Mouse (Mus musculus): Measurements from ENCODE around the gene Krt42. TPM values are rescaled to one million over a fixed set of nuclear protein-coding genes. Genes with fewer than 3 reads are reported as not detected.

Krt42 gene
- polyA plus RNA-seq, 1 experiment, result 0.08 TPM

DNA sequence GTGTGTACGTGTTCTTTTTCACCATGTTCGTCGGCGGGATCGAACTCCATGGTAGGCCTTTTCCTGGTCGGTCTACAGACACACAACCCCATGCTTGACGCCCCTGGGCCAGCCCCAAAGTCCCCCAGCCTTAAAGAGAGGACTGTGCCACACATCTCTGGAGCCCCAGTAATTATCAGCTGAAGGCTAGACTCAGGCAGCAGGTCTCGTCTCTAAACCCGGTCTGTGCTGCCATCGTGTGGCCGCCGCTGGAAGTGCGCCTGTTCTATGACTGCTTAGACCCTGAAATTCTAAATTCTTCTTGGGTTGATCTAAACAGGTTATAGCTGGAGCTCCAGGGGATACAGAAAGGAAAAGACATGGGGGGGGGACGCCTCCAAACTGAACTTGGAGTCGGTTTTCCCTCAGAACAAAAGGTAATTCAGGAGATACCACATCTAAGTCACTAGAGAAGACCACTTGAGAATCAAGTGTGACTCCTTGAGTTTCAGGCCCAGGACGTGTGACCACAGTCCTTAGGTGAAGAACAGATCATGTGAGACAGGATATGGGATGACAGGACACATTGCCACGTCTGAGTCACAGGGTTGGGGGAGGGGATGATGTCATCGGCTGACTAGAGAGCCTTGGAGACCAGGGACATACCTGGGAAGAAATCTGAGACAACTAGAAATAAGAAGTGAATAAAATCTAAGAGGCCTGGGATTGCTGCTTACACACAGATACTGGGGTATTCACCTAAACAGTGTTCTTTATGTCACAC, 28.8 kb upstream of the Krt42 start:
- DNase-seq (ENCODE audit: low read depth), result peak; percentile 82
- no peak for TF ChIP-seq POLR2A (IDR thresholded peaks at IDR 0.05; ENCODE audit: borderline replicate concordance, extremely low read depth, insufficient read depth, insufficient read length, poor library complexity, severe bottlenecking)
- TF ChIP-seq CTCF (IDR thresholded peaks at IDR 0.05; ENCODE audit: borderline replicate concordance, extremely low read depth, insufficient read depth, insufficient read length), result peak; percentile 99

DNA sequence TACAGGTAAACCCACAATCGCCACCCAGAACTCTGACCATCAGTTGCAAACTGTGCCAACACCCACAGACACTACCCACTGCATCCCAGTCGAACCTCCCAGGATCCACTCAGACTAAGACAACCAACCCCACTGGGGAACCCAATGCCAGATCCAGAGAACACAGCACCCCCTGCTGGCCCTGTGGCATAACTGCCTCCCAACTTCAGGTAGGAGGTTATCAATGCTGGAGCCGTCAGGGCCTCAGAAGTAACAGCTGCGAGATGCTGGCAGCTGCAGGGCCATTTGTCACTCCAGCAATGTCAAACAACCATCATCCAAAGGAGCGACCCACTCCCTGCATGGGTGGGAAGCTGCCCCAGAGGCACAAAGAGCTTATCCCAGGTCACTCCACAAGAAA, 28.1 kb upstream of the Krt42 start:
- DNase-seq (ENCODE audit: low read depth), result no peak
- TF ChIP-seq CTCF (IDR thresholded peaks at IDR 0.05; ENCODE audit: borderline replicate concordance, extremely low read depth, insufficient read depth, insufficient read length) (peak; percentile 55; the same call in 1 of the 2 replicates), POLR2A (IDR thresholded peaks at IDR 0.05; ENCODE audit: borderline replicate concordance, extremely low read depth, insufficient read depth, insufficient read length, poor library complexity, severe bottlenecking) (no peak)

DNA sequence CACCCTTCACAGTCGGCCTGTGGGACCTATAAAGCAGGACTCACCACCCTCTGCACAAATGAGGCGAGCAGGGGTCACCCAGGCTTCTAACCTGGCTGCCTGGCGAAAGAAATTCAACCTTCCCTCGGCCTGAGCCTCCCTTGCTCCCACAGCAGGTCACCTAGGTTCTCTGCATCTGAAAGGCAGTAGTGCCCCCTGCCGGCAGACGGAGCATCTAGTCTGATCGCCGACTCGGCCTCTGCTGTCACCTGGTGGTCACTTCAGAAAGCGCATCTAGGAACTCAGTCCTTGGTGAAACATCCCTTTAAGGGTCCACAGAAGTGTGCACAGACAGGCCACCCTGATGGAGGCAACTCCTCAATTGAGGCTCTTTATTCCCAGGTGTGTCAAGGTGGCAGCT, 25.6 kb upstream of the Krt42 start:
- DNase-seq (ENCODE audit: low read depth), result peak; percentile 91
- TF ChIP-seq CTCF (IDR thresholded peaks at IDR 0.05; ENCODE audit: borderline replicate concordance, extremely low read depth, insufficient read depth, insufficient read length) (peak; percentile 100), POLR2A (IDR thresholded peaks at IDR 0.05; ENCODE audit: borderline replicate concordance, extremely low read depth, insufficient read depth, insufficient read length, poor library complexity, severe bottlenecking) (no peak)

DNA sequence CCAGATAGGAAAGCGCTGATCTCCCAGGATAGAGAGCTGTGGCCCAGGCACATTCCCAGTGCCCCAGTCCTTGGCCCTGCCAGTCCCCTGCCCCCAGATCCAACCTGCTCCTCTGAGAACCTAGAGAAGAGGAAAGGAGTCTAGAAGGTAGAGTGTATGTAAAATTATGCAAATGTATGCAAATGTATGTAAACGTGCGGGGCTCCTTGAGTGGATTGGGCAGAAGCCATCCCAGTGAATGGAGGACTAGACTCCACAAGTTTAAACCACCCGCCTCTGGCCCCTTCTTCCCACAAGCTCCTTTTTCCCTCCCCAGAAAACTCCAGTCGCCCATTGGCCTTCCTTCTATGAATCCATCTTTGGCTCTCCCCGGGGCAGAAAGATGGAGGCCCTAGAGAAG, 23.2 kb upstream of the Krt42 start:
- TF ChIP-seq CTCF (IDR thresholded peaks at IDR 0.05; ENCODE audit: borderline replicate concordance, extremely low read depth, insufficient read depth, insufficient read length) (no peak), POLR2A (IDR thresholded peaks at IDR 0.05; ENCODE audit: borderline replicate concordance, extremely low read depth, insufficient read depth, insufficient read length, poor library complexity, severe bottlenecking) (no peak)
- peak; percentile 75 for DNase-seq (ENCODE audit: low read depth)

GRCm38 (mm10) chr11:100290235-100290634, 20.6 kb upstream of the Krt42 start:
- peak; percentile 34 for DNase-seq (ENCODE audit: low read depth)
- TF ChIP-seq CTCF (IDR thresholded peaks at IDR 0.05; ENCODE audit: borderline replicate concordance, extremely low read depth, insufficient read depth, insufficient read length) (no peak), POLR2A (IDR thresholded peaks at IDR 0.05; ENCODE audit: borderline replicate concordance, extremely low read depth, insufficient read depth, insufficient read length, poor library complexity, severe bottlenecking) (no peak)

GRCm38 (mm10) chr11:100288942-100289341, 19.3 kb upstream of the Krt42 start:
- TF ChIP-seq CTCF (IDR thresholded peaks at IDR 0.05; ENCODE audit: borderline replicate concordance, extremely low read depth, insufficient read depth, insufficient read length) (no peak), POLR2A (IDR thresholded peaks at IDR 0.05; ENCODE audit: borderline replicate concordance, extremely low read depth, insufficient read depth, insufficient read length, poor library complexity, severe bottlenecking) (no peak)
- DNase-seq (ENCODE audit: low read depth), result no peak

GRCm38 (mm10) chr11:100287024-100287423, 17.4 kb upstream of the Krt42 start:
- DNase-seq (ENCODE audit: low read depth), result peak; percentile 30
- TF ChIP-seq CTCF (IDR thresholded peaks at IDR 0.05; ENCODE audit: borderline replicate concordance, extremely low read depth, insufficient read depth, insufficient read length), result no peak
- TF ChIP-seq POLR2A (IDR thresholded peaks at IDR 0.05; ENCODE audit: borderline replicate concordance, extremely low read depth, insufficient read depth, insufficient read length, poor library complexity, severe bottlenecking), result no peak

GRCm38 (mm10) chr11:100284988-100285387, 15.3 kb upstream of the Krt42 start:
- TF ChIP-seq CTCF (IDR thresholded peaks at IDR 0.05; ENCODE audit: borderline replicate concordance, extremely low read depth, insufficient read depth, insufficient read length), result no peak
- no peak for TF ChIP-seq POLR2A (IDR thresholded peaks at IDR 0.05; ENCODE audit: borderline replicate concordance, extremely low read depth, insufficient read depth, insufficient read length, poor library complexity, severe bottlenecking)
- DNase-seq (ENCODE audit: low read depth), result no peak

GRCm38 (mm10) chr11:100282549-100282948, 12.9 kb upstream of the Krt42 start:
- DNase-seq (ENCODE audit: low read depth), result peak; percentile 76
- TF ChIP-seq CTCF (IDR thresholded peaks at IDR 0.05; ENCODE audit: borderline replicate concordance, extremely low read depth, insufficient read depth, insufficient read length) (peak; percentile 92), POLR2A (IDR thresholded peaks at IDR 0.05; ENCODE audit: borderline replicate concordance, extremely low read depth, insufficient read depth, insufficient read length, poor library complexity, severe bottlenecking) (no peak)

DNA sequence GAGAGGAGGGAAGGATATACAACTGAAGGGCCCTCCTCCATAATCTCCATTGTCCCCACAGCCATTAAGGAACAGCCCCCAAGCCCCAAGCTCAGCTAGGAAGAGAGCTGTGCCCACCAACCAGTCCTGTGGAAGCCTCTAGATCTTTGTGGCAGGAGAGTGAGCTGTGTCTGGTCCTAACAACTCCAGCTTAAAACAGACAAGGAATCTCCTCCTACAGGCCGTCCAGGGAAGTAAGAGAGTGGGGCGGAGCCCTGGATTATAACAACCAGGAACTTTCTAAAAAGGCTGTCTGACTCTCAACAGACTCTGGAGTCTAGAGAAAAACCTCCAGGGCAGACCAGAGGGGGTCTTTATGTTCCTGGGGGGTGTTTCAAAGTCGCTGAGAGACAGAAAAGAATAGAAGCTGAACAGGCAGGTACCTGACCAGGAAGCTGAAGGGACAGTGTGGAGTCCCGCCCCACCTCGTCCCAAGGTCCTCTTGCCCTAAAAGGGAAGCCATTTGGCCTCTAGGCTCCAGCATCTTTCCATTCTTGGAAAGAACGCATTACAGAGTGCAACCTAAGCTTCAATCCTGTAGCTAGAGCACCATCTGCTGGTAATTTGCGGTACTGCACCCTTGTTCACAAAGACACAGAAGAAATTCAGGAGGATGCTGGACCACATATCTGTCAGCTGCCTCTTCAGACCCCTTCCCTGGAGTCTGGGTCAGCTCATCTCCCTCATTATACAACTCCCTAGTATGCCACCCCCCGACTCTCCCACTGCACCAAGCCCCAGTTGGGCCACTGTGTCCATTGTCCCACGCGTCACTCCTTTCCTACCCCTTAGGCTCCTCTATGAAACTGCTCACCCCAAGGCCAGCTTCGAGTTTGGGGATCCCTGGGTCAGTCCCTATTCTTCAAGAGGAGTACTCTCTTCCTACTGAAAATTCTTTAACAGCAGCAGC, 12.2 kb upstream of the Krt42 start:
- DNase-seq (ENCODE audit: low read depth), result peak; percentile 91
- TF ChIP-seq CTCF (IDR thresholded peaks at IDR 0.05; ENCODE audit: borderline replicate concordance, extremely low read depth, insufficient read depth, insufficient read length), result peak; percentile 92
- TF ChIP-seq POLR2A (IDR thresholded peaks at IDR 0.05; ENCODE audit: borderline replicate concordance, extremely low read depth, insufficient read depth, insufficient read length, poor library complexity, severe bottlenecking), result no peak

- no peak for TF ChIP-seq POLR2A (IDR thresholded peaks at IDR 0.05; ENCODE audit: borderline replicate concordance, extremely low read depth, insufficient read depth, insufficient read length, poor library complexity, severe bottlenecking)
- TF ChIP-seq CTCF (IDR thresholded peaks at IDR 0.05; ENCODE audit: borderline replicate concordance, extremely low read depth, insufficient read depth, insufficient read length), result no peak
- no peak for DNase-seq (ENCODE audit: low read depth)
Measured at GRCm38 (mm10) chr11:100278759-100279158, 9.1 kb upstream of the Krt42 start.

Data from brain, embryonic 14.5 days (tissue).